Mouse (Mus musculus): Measurements from ENCODE around the gene Srcin1.

GRCm38 (mm10) chr11:97569301-97569724, 6.7 kb downstream of the Srcin1 start:
- TF ChIP-seq CTCF (IDR thresholded peaks at IDR 0.05; ENCODE audit: control insufficient read depth, insufficient read depth, insufficient replicate concordance, low read depth, low read length), result no peak
- TF ChIP-seq POLR2A (IDR thresholded peaks at IDR 0.05; ENCODE audit: control insufficient read depth, low read depth, low read length), result no peak

All from testis, adult 2 months (tissue).